Mouse (Mus musculus) lung, postnatal 10 days (tissue): ENCODE measurements around the gene Nploc4.

Experiments used
- DNase-seq: peaks from one replicate; pipeline ENCODE4 v3.0.0; 2021

Gene Nploc4

GRCm38 (mm10) chr11:120437152-120437856 lies at the start of gene Nploc4:
Nploc4 (minus strand) TSS chr11:120437708.
- DNase-seq = peak; percentile 94

- DNase-seq = no peak
These were observed 47.7 kb upstream of the Nploc4 start for GRCm38 (mm10) chr11:120485251-120485650.

DNA sequence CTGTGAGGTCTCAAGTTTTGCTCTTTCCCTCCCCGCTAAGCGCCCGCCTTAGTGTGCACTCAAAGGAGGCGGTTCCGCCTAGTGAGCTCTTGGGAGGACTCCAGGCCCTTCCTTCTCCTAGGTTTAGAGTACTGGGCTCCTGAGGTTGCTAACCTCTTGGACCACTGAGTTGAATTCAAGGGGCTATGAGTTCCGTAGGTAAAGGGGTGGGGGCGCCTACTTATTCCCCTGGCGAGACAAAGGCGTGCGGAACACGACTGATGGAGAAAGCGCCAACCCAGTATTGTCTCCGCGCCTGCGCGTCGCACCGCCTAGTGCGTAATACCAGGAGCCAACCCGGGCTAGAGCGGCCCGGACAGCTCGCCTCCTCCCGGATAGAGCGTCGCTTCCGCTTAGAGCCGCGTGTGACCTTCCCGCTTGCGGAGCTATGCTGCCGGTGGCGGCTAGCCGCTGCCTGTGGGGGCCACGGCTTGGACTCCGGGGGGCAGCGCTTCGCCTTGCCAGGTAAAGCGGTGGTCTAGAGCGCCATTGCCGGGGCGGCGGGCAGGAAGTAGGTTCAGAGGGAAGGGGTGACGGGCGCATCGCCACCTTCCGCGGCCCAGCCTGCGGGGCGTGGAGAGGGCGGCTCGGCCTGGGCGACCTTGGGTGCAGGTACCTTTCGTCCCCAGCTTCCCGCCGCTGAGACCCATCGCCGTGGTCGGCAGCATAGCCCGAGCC lies 46.9 kb upstream of the Nploc4 start, which contains the start of gene Mrpl12:
TSS of gene Mrpl12 (plus strand) at position 349 of the 717 bp plus-strand sequence.
- peak; percentile 92 for DNase-seq

DNA sequence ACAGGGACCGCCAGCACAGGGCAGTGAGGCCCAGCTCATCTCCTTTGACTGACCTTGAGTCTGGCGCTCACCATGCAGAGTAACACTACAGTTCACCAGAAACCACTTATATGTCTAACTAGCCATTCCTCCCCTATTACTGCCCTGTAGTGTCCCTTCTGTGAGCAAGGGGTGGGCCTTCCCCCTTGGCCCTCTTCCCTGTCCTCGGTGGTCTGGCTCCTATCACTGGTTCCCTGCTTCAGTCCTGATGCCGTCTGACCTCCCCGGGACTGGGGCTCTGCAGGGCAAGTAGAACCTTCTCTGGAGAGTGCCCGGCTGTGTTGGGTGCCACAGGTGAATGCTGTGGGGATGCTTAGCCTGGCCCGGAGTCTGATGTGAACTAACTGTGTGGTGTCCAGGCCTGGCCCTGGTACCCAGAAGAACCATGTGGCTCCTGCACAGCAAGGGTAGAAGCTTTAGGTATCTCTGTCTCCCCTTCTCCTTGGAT lies 46.0 kb upstream of the Nploc4 start:
- no peak for DNase-seq

- DNase-seq = no peak
These were observed 34.5 kb upstream of the Nploc4 start for GRCm38 (mm10) chr11:120472052-120472451.

DNA sequence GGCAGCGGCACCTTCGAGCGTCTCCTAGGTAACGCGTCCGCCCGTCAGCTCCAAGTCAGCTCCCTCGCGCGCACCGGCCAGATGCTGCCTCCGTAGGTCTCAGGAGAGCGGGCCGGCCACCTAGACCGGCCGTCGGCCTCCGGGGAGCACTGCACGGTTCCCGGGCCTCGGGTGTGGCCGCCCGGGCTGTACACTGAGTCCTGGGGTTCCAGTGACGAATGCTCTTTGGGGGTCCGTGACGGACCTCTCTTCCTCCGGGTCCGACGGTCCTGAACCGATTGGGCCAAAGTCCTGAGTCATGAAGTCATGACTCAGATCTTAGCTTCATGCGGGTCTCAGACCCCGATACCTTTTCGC lies 30.2 kb upstream of the Nploc4 start:
- no peak for DNase-seq

DNA sequence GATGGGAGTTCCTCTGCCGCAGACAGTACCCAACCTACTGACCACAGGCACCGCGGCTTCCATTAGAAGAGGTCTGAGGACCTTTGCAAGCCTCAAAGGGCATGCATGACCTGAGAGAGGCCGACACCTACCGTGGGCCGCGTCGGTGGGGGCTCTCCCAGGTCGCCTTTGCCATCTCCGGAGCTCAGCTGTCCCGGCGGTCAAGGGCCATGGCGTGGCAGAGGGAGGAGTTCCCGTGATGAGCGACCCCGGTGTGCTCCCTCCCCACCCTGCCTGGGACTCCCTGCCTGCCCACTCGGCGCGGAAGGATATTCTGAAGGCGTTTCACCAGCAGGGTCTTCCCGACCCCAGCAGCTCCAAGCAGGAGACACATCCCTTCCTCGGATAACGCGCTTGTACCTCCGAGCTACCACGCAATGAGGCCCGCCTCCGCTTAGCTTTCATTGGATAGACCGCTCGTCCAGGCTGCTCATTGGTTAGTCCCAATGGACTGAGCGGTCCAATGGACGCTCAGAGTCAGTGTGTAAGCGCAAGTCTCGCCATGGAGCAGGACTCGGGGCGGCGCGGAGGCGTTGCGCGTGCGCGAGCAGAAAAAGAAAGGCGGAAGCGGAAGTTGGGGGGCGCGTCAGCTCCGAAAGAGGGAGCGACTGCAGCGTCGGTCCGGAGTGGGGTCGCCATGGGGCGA lies 29.7 kb upstream of the Nploc4 start, which contains the start of gene Arl16:
TSS of gene Arl16 (minus strand) at position 557 of the 685 bp plus-strand sequence.
- DNase-seq = peak; percentile 98

GRCm38 (mm10) chr11:120465521-120465920 lies 28.0 kb upstream of the Nploc4 start:
- no peak for DNase-seq

GRCm38 (mm10) chr11:120464365-120464764 lies 26.9 kb upstream of the Nploc4 start:
- no peak for DNase-seq

DNA sequence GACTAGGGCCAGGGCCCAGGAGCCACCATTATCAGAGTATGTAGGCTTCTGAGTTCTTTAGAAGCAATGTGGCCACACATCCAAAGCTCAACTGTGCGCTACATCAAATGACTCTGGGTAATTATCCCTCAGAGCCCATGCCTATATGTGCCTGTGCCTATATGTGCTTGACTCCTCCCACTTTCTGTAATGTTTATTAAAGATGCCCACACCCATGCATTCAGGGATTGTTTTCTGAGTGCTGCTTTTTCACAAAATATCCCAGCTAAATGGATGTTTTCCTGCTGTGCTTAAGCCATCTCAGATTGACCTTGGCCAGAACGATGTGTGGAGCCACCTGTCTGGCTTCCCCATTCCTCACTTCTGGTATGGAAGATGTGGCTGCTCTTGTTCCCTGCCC lies 26.0 kb upstream of the Nploc4 start:
- DNase-seq = no peak

GRCm38 (mm10) chr11:120458847-120459597 lies 21.5 kb upstream of the Nploc4 start:
- no peak for DNase-seq

GRCm38 (mm10) chr11:120457772-120458751 lies 20.6 kb upstream of the Nploc4 start, which contains the start of the genes Oxld1 and Ccdc137:
Oxld1 (minus strand) TSS chr11:120458068.
Ccdc137 (plus strand) TSS chr11:120458115.
- DNase-seq = peak; percentile 78

GRCm38 (mm10) chr11:120457370-120457769 lies 19.9 kb upstream of the Nploc4 start:
- no peak for DNase-seq

GRCm38 (mm10) chr11:120455413-120455812 lies 17.9 kb upstream of the Nploc4 start:
- no peak for DNase-seq

- DNase-seq = no peak
These were observed 17.5 kb upstream of the Nploc4 start for GRCm38 (mm10) chr11:120454965-120455364.

DNA sequence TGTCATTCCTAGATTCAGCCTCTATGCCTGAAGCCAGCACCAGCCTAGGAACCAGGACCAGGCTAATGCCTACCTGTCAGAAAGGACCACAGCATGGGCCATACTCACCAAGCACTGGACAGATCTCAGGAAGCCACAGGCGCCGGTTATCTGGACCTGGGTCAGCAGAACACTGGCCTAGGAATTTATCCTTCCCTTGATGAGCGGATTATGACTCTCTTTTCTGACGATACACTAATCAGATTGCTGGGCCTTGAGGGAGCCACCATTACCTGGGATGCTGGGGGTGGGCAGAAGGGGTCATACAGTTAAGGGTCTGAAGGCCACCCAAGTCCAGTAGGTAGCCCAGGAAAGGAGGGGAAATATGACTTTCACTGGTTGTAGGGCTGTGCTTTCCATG lies 15.8 kb upstream of the Nploc4 start, which contains the start of gene Pde6g:
TSS of gene Pde6g (minus strand) at position 195 of the 400 bp plus-strand sequence.
- no peak for DNase-seq

GRCm38 (mm10) chr11:120452246-120452645 lies 14.7 kb upstream of the Nploc4 start:
- DNase-seq = no peak

DNA sequence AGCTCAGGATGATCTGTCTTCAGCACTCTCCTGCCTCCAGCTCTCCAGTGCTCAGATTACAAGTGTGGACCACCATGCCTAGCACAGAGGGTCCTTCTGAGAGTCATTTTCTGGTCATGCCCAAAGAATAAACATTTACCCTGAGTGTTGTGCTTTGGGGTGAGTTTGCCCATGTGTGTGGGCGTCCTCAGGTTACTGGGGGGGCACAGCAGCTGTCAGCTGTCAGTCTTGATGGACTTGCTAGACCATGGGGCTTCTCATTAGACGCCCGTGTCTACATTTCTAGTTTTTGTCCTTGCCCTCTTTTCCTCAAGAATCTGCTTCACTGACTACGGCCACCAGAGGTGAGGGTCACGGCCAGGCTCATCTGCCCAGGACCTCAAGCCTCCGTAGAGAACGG lies 9.7 kb upstream of the Nploc4 start:
- DNase-seq = no peak

GRCm38 (mm10) chr11:120445475-120445874 lies 8.0 kb upstream of the Nploc4 start:
- DNase-seq = no peak

GRCm38 (mm10) chr11:120444106-120444505 lies 6.6 kb upstream of the Nploc4 start:
- DNase-seq = no peak

DNA sequence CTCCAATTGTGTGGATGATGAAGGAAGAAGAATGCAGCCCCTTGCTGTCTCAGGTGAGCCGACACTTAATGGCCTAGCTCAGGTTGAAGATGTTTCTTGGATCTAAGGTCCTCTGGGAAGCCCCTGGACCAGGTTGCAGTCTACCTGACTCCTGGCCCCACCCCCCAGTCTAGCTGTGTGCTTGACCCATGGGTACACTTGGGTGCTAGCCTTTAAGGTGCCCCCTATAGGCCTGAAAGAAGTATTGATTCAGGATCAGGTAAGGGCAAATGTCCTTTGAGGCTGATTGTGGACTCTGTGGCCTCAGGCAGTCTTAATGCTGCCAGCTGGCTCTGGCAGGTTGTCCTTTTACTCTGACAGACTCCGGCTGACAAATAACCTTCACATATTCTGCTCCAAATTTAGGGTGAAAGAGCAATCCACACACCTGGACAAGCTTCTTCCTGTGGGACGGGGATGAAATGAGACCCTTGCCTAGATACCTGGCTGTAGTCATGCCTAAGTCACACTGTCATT lies 5.3 kb upstream of the Nploc4 start:
- no peak for DNase-seq
